27 mouse cellular contexts compared by ENCODE assay signal in genomic region chr1:84940322-84940721, GRCm38 (mm10). TPM values are rescaled to one million over a fixed set of nuclear protein-coding genes. Genes with fewer than 3 reads are reported as not detected.
"Had no signal": no experiment of that assay in that cellular context is flagged by ENCODE, and none has a peak within 500 bp of the region (broad histone marks: within the 10 kb centered on the region; RNA-seq: fewer than 3 reads in every experiment).

No protein-coding gene starts in this region.

- H3K4me1 ChIP-seq: heart, embryonic 10.5 days; heart, embryonic 15.5 days; kidney, embryonic 15.5 days; limb, embryonic 13.5 days had no signal

- H3K36me3 ChIP-seq: heart, embryonic 10.5 days; heart, embryonic 13.5 days; heart, embryonic 15.5 days; hindbrain, embryonic 13.5 days; hindbrain, embryonic 15.5 days; kidney, embryonic 15.5 days; limb, embryonic 13.5 days; limb, embryonic 15.5 days had no signal

- H3K9me3 ChIP-seq: heart, embryonic 10.5 days; heart, embryonic 13.5 days; heart, embryonic 15.5 days; hindbrain, embryonic 13.5 days; hindbrain, embryonic 15.5 days; kidney, embryonic 15.5 days; limb, embryonic 15.5 days had no signal

- H3K27me3 ChIP-seq: hindbrain, embryonic 13.5 days; hindbrain, embryonic 15.5 days had no signal

- ATAC-seq: hindbrain, postnatal 0 days; intestine, embryonic 16.5 days had no signal

- DNase-seq: gastrocnemius, adult 2 months; gastrocnemius, postnatal 10 days; gastrocnemius, postnatal 25 days; heart, adult 18-20 months; heart, postnatal 14 days; heart, postnatal 36 days; kidney, adult 11 months; kidney, adult 9 months; kidney, postnatal 14 days; kidney, postnatal 36 days; layer of hippocampus, adult 9-11 months; layer of hippocampus, postnatal 36 days; left cerebral cortex, postnatal 4 days had no signal

- H3K9ac ChIP-seq: heart, embryonic 13.5 days; heart, embryonic 15.5 days; hindbrain, embryonic 13.5 days; hindbrain, embryonic 15.5 days; kidney, embryonic 15.5 days; limb, embryonic 13.5 days; limb, embryonic 15.5 days had no signal

- H3K27ac ChIP-seq: gastrocnemius, adult 2 months; heart, embryonic 10.5 days; heart, embryonic 13.5 days; heart, embryonic 15.5 days; hindbrain, embryonic 13.5 days; hindbrain, embryonic 15.5 days; hindbrain, postnatal 0 days; kidney, embryonic 15.5 days; kidney, postnatal 0 days; limb, embryonic 13.5 days; limb, embryonic 15.5 days had no signal

- H3K4me2 ChIP-seq: heart, embryonic 13.5 days; heart, embryonic 15.5 days; hindbrain, embryonic 13.5 days; hindbrain, embryonic 15.5 days; kidney, embryonic 15.5 days; limb, embryonic 13.5 days; limb, embryonic 15.5 days had no signal

- H3K4me3 ChIP-seq: gastrocnemius, adult 2 months; heart, embryonic 10.5 days; heart, embryonic 13.5 days; heart, embryonic 15.5 days; hindbrain, embryonic 13.5 days; hindbrain, embryonic 15.5 days; kidney, embryonic 15.5 days; limb, embryonic 13.5 days; limb, embryonic 15.5 days had no signal

RNA-seq across cellular contexts. Expression of gene Slc16a14, which starts 5.4 kb away (rescaled TPM):
- total RNA-seq: gastrocnemius, postnatal 10 days; hematopoietic stem cell, adult 5-6 weeks had no signal
- polyA plus RNA-seq: heart, postnatal 0 days; large intestine, adult 2 months had no signal
